Mouse (Mus musculus) megakaryocyte, adult 5-6 weeks (primary cell): ENCODE measurements around the gene Mlip. TPM values are rescaled to one million over a fixed set of nuclear protein-coding genes. Genes with fewer than 3 reads are reported as not detected.
"Not testable (repeated sequence)": the region's sequence is repeated elsewhere in the genome, so short reads cannot be mapped to it uniquely, and the experiment has no call there.

ENCODE experiments used
- ATAC-seq: 2 replicates; pipeline ENCODE4 v1.8.0; 2016; ENCODE audit warnings: mild to moderate bottlenecking, inconsistent platforms; ENCODE audit not compliant: poor library complexity, severe bottlenecking
- total RNA-seq, 2 experiments: library from RNA; stranded (forward) in 1 of 2; stranded (reverse) in 1 of 2; fragments of 153-499, 151-499 nt in 1 of 2; fragments of 221-1000, 200-1000 nt in 1 of 2; gene quantifications; 2 replicates each; pipeline versions ENCODE4 v1.2.3 to v1.2.4; 2015 to 2017

Mlip gene
- total RNA-seq, 2 experiments from 2014 or later: not detected

- no peak for ATAC-seq
Measured at GRCm38 (mm10) chr9:77251511-77252112, 101.2 kb downstream of the Mlip start.

GRCm38 (mm10) chr9:77198250-77198649 lies 154.5 kb downstream of the Mlip start:
- ATAC-seq: no peak

GRCm38 (mm10) chr9:77179486-77179885 lies 173.3 kb downstream of the Mlip start:
- ATAC-seq: no peak

GRCm38 (mm10) chr9:77175870-77176269 lies 176.9 kb downstream of the Mlip start:
- ATAC-seq: no peak

GRCm38 (mm10) chr9:77172044-77172443 lies 180.7 kb downstream of the Mlip start:
- no peak for ATAC-seq

GRCm38 (mm10) chr9:77165877-77166276 lies 186.9 kb downstream of the Mlip start:
- no peak for ATAC-seq

GRCm38 (mm10) chr9:77161764-77162163 lies 191.0 kb downstream of the Mlip start:
- ATAC-seq: no peak

GRCm38 (mm10) chr9:77160277-77160926 lies 192.4 kb downstream of the Mlip start:
- ATAC-seq: no peak

- ATAC-seq: no peak
Measured at GRCm38 (mm10) chr9:77148518-77149257, 204.1 kb downstream of the Mlip start.

- ATAC-seq: no peak
Measured at GRCm38 (mm10) chr9:77119735-77120134, 233.0 kb downstream of the Mlip start.

- no peak for ATAC-seq
Measured at GRCm38 (mm10) chr9:77096886-77097285, 255.9 kb downstream of the Mlip start.

- ATAC-seq: not testable (repeated sequence)
Measured at GRCm38 (mm10) chr9:77083221-77083620, 269.5 kb downstream of the Mlip start.

GRCm38 (mm10) chr9:77071676-77072075 lies 281.1 kb downstream of the Mlip start:
- ATAC-seq: no peak

- ATAC-seq: no peak
Measured at GRCm38 (mm10) chr9:77056611-77057010, 296.2 kb downstream of the Mlip start.

GRCm38 (mm10) chr9:77054426-77055193 lies 298.2 kb downstream of the Mlip start:
- no peak for ATAC-seq

Other genes with a start within 250 kb of the Mlip start
- gene Lrrc1, start 191.9 kb upstream of the Mlip start, total RNA-seq (2015): 1.8 and 3.9 TPM in 2 replicates
- 1.7 and 5.0 TPM in 2 replicates for gene Lrrc1, start 191.9 kb upstream of the Mlip start, total RNA-seq (2017)